Mouse (Mus musculus): Measurements from ENCODE around the gene Kcnj1.

Gene Kcnj1

GRCm38 (mm10) chr9:32394761-32395161 lies 22.5 kb downstream of the Kcnj1 start:
- in situ Hi-C loops (cut with MboI, MseI), result no loop called here

- in situ Hi-C loops (cut with MboI, MseI), result loop anchor here in 1 of 2 experiments (10.0 kb wide), 1 partner anchor 695 kb away; no protein-coding TSS in a partner anchor
Measured at GRCm38 (mm10) chr9:32400212-32400611, 27.9 kb downstream of the Kcnj1 start.

- in situ Hi-C loops (cut with MboI, MseI), result loop anchor here in 1 of 2 experiments (10.0 kb wide), 1 partner anchor 694 kb away; no protein-coding TSS in a partner anchor
Measured at GRCm38 (mm10) chr9:32400662-32401161, 28.4 kb downstream of the Kcnj1 start.

- in situ Hi-C loops (cut with MboI, MseI), result loop anchor here (5.0 to 10.0 kb wide), 4 partner anchors 687 to 842 kb away; no protein-coding TSS in a partner anchor
Measured at GRCm38 (mm10) chr9:32405191-32405925, 33.1 kb downstream of the Kcnj1 start.

- in situ Hi-C loops (cut with MboI, MseI), result loop anchor here (5.0 to 10.0 kb wide), 4 partner anchors 684 to 839 kb away; no protein-coding TSS in a partner anchor
Measured at GRCm38 (mm10) chr9:32408730-32409059, 36.4 kb downstream of the Kcnj1 start.

GRCm38 (mm10) chr9:32409060-32409961 lies 37.0 kb downstream of the Kcnj1 start:
- in situ Hi-C loops (cut with MboI, MseI), result loop anchor here (5.0 to 10.0 kb wide), 4 partner anchors 683 to 838 kb away; no protein-coding TSS in a partner anchor

GRCm38 (mm10) chr9:32410671-32411070 lies 38.4 kb downstream of the Kcnj1 start:
- in situ Hi-C loops (cut with MboI, MseI), result loop anchor here in 1 of 2 experiments (10.0 kb wide), 1 partner anchor 134 kb away; the partner anchor contains the start of gene Fli1

GRCm38 (mm10) chr9:32411507-32411906 lies 39.2 kb downstream of the Kcnj1 start:
- in situ Hi-C loops (cut with MboI, MseI), result loop anchor here in 1 of 2 experiments (10.0 kb wide), 1 partner anchor 133 kb away; the partner anchor contains the start of gene Fli1

GRCm38 (mm10) chr9:32412836-32413580 lies 40.7 kb downstream of the Kcnj1 start:
- in situ Hi-C loops (cut with MboI, MseI), result loop anchor here in 1 of 2 experiments (10.0 kb wide), 1 partner anchor 132 kb away; the partner anchor contains the start of gene Fli1

GRCm38 (mm10) chr9:32414956-32415355 lies 42.7 kb downstream of the Kcnj1 start:
- in situ Hi-C loops (cut with MboI, MseI), result loop anchor here in 1 of 2 experiments (10.0 kb wide), 1 partner anchor 130 kb away; the partner anchor contains the start of gene Fli1

GRCm38 (mm10) chr9:32415952-32416351 lies 43.7 kb downstream of the Kcnj1 start:
- in situ Hi-C loops (cut with MboI, MseI), result loop anchor here in 1 of 2 experiments (10.0 kb wide), 1 partner anchor 129 kb away; the partner anchor contains the start of gene Fli1

GRCm38 (mm10) chr9:32417466-32418116 lies 45.3 kb downstream of the Kcnj1 start:
- in situ Hi-C loops (cut with MboI, MseI), result loop anchor here in 1 of 2 experiments (10.0 kb wide), 1 partner anchor 127 kb away; the partner anchor contains the start of gene Fli1

- in situ Hi-C loops (cut with MboI, MseI), result no loop called here
Measured at GRCm38 (mm10) chr9:32420711-32421110, 48.4 kb downstream of the Kcnj1 start.

- in situ Hi-C loops (cut with MboI, MseI), result no loop called here
Measured at GRCm38 (mm10) chr9:32425321-32425720, 53.0 kb downstream of the Kcnj1 start.

GRCm38 (mm10) chr9:32431061-32431460 lies 58.8 kb downstream of the Kcnj1 start:
- in situ Hi-C loops (cut with MboI, MseI), result no loop called here

- in situ Hi-C loops (cut with MboI, MseI), result no loop called here
Measured at GRCm38 (mm10) chr9:32434241-32435213, 62.2 kb downstream of the Kcnj1 start.

GRCm38 (mm10) chr9:32443115-32443514 lies 70.8 kb downstream of the Kcnj1 start:
- in situ Hi-C loops (cut with MboI, MseI), result no loop called here

- in situ Hi-C loops (cut with MboI, MseI), result no loop called here
Measured at GRCm38 (mm10) chr9:32443817-32444216, 71.5 kb downstream of the Kcnj1 start.
